31 mouse cellular contexts compared by ENCODE assay signal in the genomic region with DNA sequence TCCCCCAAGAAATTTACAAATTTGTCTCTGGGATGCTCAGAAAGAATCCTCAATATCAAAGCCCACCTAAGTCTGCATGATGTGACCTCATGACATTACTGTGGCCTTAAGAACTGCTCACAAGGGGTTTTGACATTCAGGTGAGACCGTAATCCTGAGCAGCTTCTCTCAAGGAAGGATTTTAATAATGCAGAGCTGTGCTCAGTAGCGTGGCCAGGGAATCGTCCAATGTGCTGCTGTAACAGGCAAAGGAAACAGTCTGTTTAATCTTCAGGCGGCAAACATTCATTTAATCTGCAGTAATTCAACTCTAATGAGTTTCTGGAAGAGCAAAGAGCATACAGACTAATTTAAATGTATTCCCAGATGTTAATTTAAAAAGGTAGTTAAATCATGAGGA.
DNase-seq lines count a peak whose midpoint lies in the region; ATAC-seq and TF ChIP-seq lines count a peak whose summit lies in the region.
"Had no signal": no experiment of that assay in that cellular context is flagged by ENCODE, and none has a peak within 500 bp of the region (broad histone marks: within the 10 kb centered on the region; RNA-seq: fewer than 3 reads in every experiment).

No protein-coding gene starts in this region.

- H3K9ac ChIP-seq in forebrain, postnatal 0 days = no peak overlapping the region
- H3K9ac ChIP-seq in midbrain, embryonic 14.5 days (replicated peaks; ENCODE audit: low read length) = no peak overlapping the region
- H3K9ac ChIP-seq in midbrain, embryonic 11.5 days (ENCODE audit: low read length) = no peak overlapping the region
- no peak overlapping the region for H3K9ac ChIP-seq in midbrain, embryonic 16.5 days (ENCODE audit: low read depth, low read length)
- H3K9ac ChIP-seq: embryonic facial prominence, embryonic 12.5 days; hindbrain, embryonic 15.5 days; intestine, embryonic 15.5 days; limb, embryonic 15.5 days; liver, embryonic 13.5 days had no signal

- no peaks in the 10 kb centered on the region for H3K27me3 ChIP-seq in forebrain, postnatal 0 days (ENCODE audit: insufficient read depth, low read length)
- no peaks in the 10 kb centered on the region for H3K27me3 ChIP-seq in forebrain, embryonic 10.5 days (ENCODE audit: poor library complexity, severe bottlenecking)
- H3K27me3 ChIP-seq in midbrain, embryonic 14.5 days (ENCODE audit: control insufficient read depth, insufficient read depth, low read length) = no peaks in the 10 kb centered on the region
- no peaks in the 10 kb centered on the region for H3K27me3 ChIP-seq in midbrain, embryonic 11.5 days (ENCODE audit: control insufficient read depth, insufficient read depth, low read length)
- H3K27me3 ChIP-seq in midbrain, embryonic 16.5 days (ENCODE audit: control insufficient read depth, insufficient read depth, low read depth, low read length) = no peaks in the 10 kb centered on the region
- no peaks in the 10 kb centered on the region for H3K27me3 ChIP-seq in kidney, adult 2 months (replicated peaks; ENCODE audit: control insufficient read depth, insufficient read depth, low read length)
- H3K27me3 ChIP-seq: embryonic facial prominence, embryonic 12.5 days; hindbrain, embryonic 15.5 days; intestine, embryonic 15.5 days; limb, embryonic 15.5 days; liver, embryonic 13.5 days; megakaryocyte, embryonic 14.5 days had no signal

- no peak for TF ChIP-seq POLR2A in kidney, adult 2 months (IDR thresholded peaks at IDR 0.05; ENCODE audit: low read depth, low read length)

- no peaks in the 10 kb centered on the region for H3K36me3 ChIP-seq in forebrain, postnatal 0 days (ENCODE audit: insufficient read depth)
- H3K36me3 ChIP-seq in forebrain, embryonic 10.5 days (replicated peaks) = no peaks in the 10 kb centered on the region
- 0 out of 2 replicates have a peak, but pooled peaks cover 4% of the 10 kb centered on the region for H3K36me3 ChIP-seq in midbrain, embryonic 14.5 days (ENCODE audit: control insufficient read depth, insufficient read depth, low read length)
- H3K36me3 ChIP-seq in midbrain, embryonic 11.5 days (ENCODE audit: control insufficient read depth, insufficient read depth, low read length) = no peaks in the 10 kb centered on the region
- no peaks in the 10 kb centered on the region for H3K36me3 ChIP-seq in midbrain, embryonic 16.5 days (ENCODE audit: control insufficient read depth, insufficient read depth, low read length)
- no peaks in the 10 kb centered on the region for H3K36me3 ChIP-seq in kidney, adult 2 months (ENCODE audit: control insufficient read depth, insufficient read depth, low read length)
- H3K36me3 ChIP-seq: embryonic facial prominence, embryonic 12.5 days; hindbrain, embryonic 15.5 days; intestine, embryonic 15.5 days; limb, embryonic 10.5 days; limb, embryonic 15.5 days; liver, embryonic 13.5 days had no signal

- H3K27ac ChIP-seq in forebrain, postnatal 0 days (ENCODE audit: low read depth, low read length) = 0 out of 2 replicates have a peak overlapping the region, but pooled peaks have one; percentile 46
- H3K27ac ChIP-seq in forebrain, embryonic 10.5 days = no peak overlapping the region
- H3K27ac ChIP-seq in midbrain, embryonic 14.5 days (replicated peaks; ENCODE audit: low read depth, low read length) = 0 out of 2 replicates have a peak overlapping the region, but pooled peaks have one; percentile 32
- H3K27ac ChIP-seq in midbrain, embryonic 11.5 days (ENCODE audit: low read depth, low read length) = no peak overlapping the region
- peak overlapping the region; percentile 47; the same call in 1 of the 2 replicates for H3K27ac ChIP-seq in midbrain, embryonic 16.5 days (ENCODE audit: low read length)
- H3K27ac ChIP-seq in kidney, adult 2 months (ENCODE audit: insufficient read depth, low read depth, low read length) = no peak overlapping the region
- H3K27ac ChIP-seq: embryonic facial prominence, embryonic 12.5 days; hindbrain, embryonic 15.5 days; intestine, embryonic 15.5 days; kidney, postnatal 0 days; limb, embryonic 10.5 days; limb, embryonic 15.5 days; liver, embryonic 13.5 days; stomach, postnatal 0 days had no signal

- H3K4me2 ChIP-seq in forebrain, postnatal 0 days (ENCODE audit: low read depth) = no peak overlapping the region
- no peak overlapping the region for H3K4me2 ChIP-seq in midbrain, embryonic 14.5 days (ENCODE audit: low read length)
- H3K4me2 ChIP-seq in midbrain, embryonic 11.5 days = no peak overlapping the region
- H3K4me2 ChIP-seq in midbrain, embryonic 16.5 days (ENCODE audit: low read length) = no peak overlapping the region
- H3K4me2 ChIP-seq: embryonic facial prominence, embryonic 12.5 days; hindbrain, embryonic 15.5 days; intestine, embryonic 15.5 days; limb, embryonic 15.5 days; liver, embryonic 13.5 days had no signal

- no peak overlapping the region for H3K4me3 ChIP-seq in forebrain, postnatal 0 days (ENCODE audit: low read depth, low read length)
- no peak overlapping the region for H3K4me3 ChIP-seq in forebrain, embryonic 10.5 days
- H3K4me3 ChIP-seq in midbrain, embryonic 14.5 days (replicated peaks; ENCODE audit: low read depth, low read length) = no peak overlapping the region
- no peak overlapping the region for H3K4me3 ChIP-seq in midbrain, embryonic 11.5 days (ENCODE audit: low read depth, low read length)
- H3K4me3 ChIP-seq in midbrain, embryonic 16.5 days (ENCODE audit: low read depth, low read length) = no peak overlapping the region
- H3K4me3 ChIP-seq in kidney, adult 2 months (ENCODE audit: insufficient read depth, low read depth, low read length) = no peak overlapping the region
- H3K4me3 ChIP-seq: embryonic facial prominence, embryonic 12.5 days; hindbrain, embryonic 15.5 days; intestine, embryonic 15.5 days; limb, embryonic 10.5 days; limb, embryonic 15.5 days; liver, embryonic 13.5 days; megakaryocyte, embryonic 14.5 days had no signal

- H3K4me1 ChIP-seq in forebrain, postnatal 0 days (ENCODE audit: insufficient read depth) = peaks cover 14% of the 10 kb centered on the region
- H3K4me1 ChIP-seq in forebrain, embryonic 10.5 days = peaks cover 11% of the 10 kb centered on the region
- H3K4me1 ChIP-seq in midbrain, embryonic 14.5 days (ENCODE audit: control insufficient read depth, insufficient read depth, low read length) = peaks cover 18% of the 10 kb centered on the region
- peaks cover 4% of the 10 kb centered on the region for H3K4me1 ChIP-seq in midbrain, embryonic 11.5 days (ENCODE audit: control insufficient read depth, insufficient read depth, low read length)
- H3K4me1 ChIP-seq in midbrain, embryonic 16.5 days (ENCODE audit: control insufficient read depth, insufficient read depth, low read length) = peaks cover 11% of the 10 kb centered on the region
- peaks cover 3% of the 10 kb centered on the region; the same call in 1 of the 2 replicates for H3K4me1 ChIP-seq in kidney, adult 2 months (ENCODE audit: control insufficient read depth, insufficient read depth, low read length)
- H3K4me1 ChIP-seq: embryonic facial prominence, embryonic 12.5 days; intestine, embryonic 15.5 days; limb, embryonic 15.5 days; liver, embryonic 13.5 days; megakaryocyte, embryonic 14.5 days had no signal

- 33% methylated on average over 4 of the region's 4 CpGs for whole genome bisulfite sequencing in forebrain, postnatal 0 days
- 87% methylated on average over 4 of the region's 4 CpGs for WGBS in forebrain, embryonic 10.5 days
- WGBS in midbrain, embryonic 14.5 days = 44% methylated on average over 4 of the region's 4 CpGs
- WGBS in midbrain, embryonic 11.5 days = 60% methylated on average over 4 of the region's 4 CpGs
- 41% methylated on average over 4 of the region's 4 CpGs for WGBS in midbrain, embryonic 16.5 days
- WGBS in kidney, adult 2 months = 67% methylated on average over 4 of the region's 4 CpGs

- ATAC-seq in forebrain, postnatal 0 days = no peak
- ATAC-seq in midbrain, embryonic 14.5 days (ENCODE audit: low FRiP score, low TSS enrichment) = no peak
- no peak for ATAC-seq in midbrain, embryonic 11.5 days (ENCODE audit: low FRiP score)
- no peak for ATAC-seq in midbrain, embryonic 16.5 days
- ATAC-seq: CD4-positive, CD25-positive, alpha-beta regulatory T cell, adult 4 months; intestine, embryonic 15.5 days; lung, postnatal 0 days had no signal

- TF ChIP-seq CTCF in forebrain, postnatal 0 days (IDR thresholded peaks at IDR 0.05; ENCODE audit: low read depth) = no peak
- TF ChIP-seq CTCF in kidney, adult 2 months (conservative IDR thresholded peaks at IDR 0.05; ENCODE audit: insufficient read depth, insufficient read length, low read depth, low read length) = no peak

- DNase-seq in forebrain, postnatal 0 days = no peak
- no peak for DNase-seq in forebrain, embryonic 10.5 days (ENCODE audit: extremely low spot score, low spot score)
- peak; percentile 49 for DNase-seq in midbrain, embryonic 14.5 days
- DNase-seq in midbrain, embryonic 11.5 days (ENCODE audit: low spot score, missing footprints) = no peak
- DNase-seq in kidney, adult 2 months = no peak
- no peak for DNase-seq in heart, adult 11 months
- DNase-seq: adrenal gland, postnatal 14 days; cerebellum, adult 11-12 months; cerebellum, adult 9-11 months; embryo, embryonic 11 days; heart, postnatal 14 days; kidney, adult 8-10 months; kidney, postnatal 4 days; layer of hippocampus, postnatal 36 days; liver, embryonic 13.5 days; lung, adult 18-20 months; lung, postnatal 4 days; right cerebral cortex, postnatal 4 days; thymus, adult 18-20 months; thymus, postnatal 25 days had no signal

- no peaks in the 10 kb centered on the region for H3K9me3 ChIP-seq in forebrain, postnatal 0 days (ENCODE audit: low read length)
- H3K9me3 ChIP-seq in forebrain, embryonic 10.5 days = no peaks in the 10 kb centered on the region
- H3K9me3 ChIP-seq in midbrain, embryonic 14.5 days (ENCODE audit: control insufficient read depth, low read length) = no peaks in the 10 kb centered on the region
- H3K9me3 ChIP-seq in midbrain, embryonic 11.5 days (ENCODE audit: control insufficient read depth, low read length) = no peaks in the 10 kb centered on the region
- no peaks in the 10 kb centered on the region for H3K9me3 ChIP-seq in midbrain, embryonic 16.5 days (replicated peaks; ENCODE audit: control insufficient read depth, low read length, poor library complexity, severe bottlenecking)
- H3K9me3 ChIP-seq: embryonic facial prominence, embryonic 12.5 days; hindbrain, embryonic 15.5 days; intestine, embryonic 15.5 days; limb, embryonic 10.5 days; limb, embryonic 15.5 days had no signal

Comparison
In these comparisons a context has a peak if more than half of its experiments do, and no peak if none do; other contexts are left out.
1. H3K27ac ChIP-seq: peak in forebrain, postnatal 0 days (single experiment), midbrain, embryonic 14.5 days (single experiment) and midbrain, embryonic 16.5 days (single experiment); none in forebrain, embryonic 10.5 days (single experiment), midbrain, embryonic 11.5 days (single experiment) and kidney, adult 2 months (single experiment).